Mouse (Mus musculus): ENCODE measurements around the gene Snrpd2.

Gene Snrpd2

GRCm38 (mm10) chr7:19178035-19178434 is 28.5 kb downstream of the Snrpd2 start:
- in situ Hi-C loops (cut with MseI, MboI): loop anchor here in 1 of 2 experiments (5.0 kb wide), 1 partner anchor 104 kb away; the partner anchor contains the start of genes Ppm1n and Rtn2

- in situ Hi-C loops (cut with MseI, MboI): loop anchor here in 1 of 2 experiments (5.0 kb wide), 1 partner anchor 104 kb away; the partner anchor contains the start of genes Ppm1n and Rtn2
Measured at GRCm38 (mm10) chr7:19178443-19179092, 29.0 kb downstream of the Snrpd2 start.

GRCm38 (mm10) chr7:19179173-19179572 is 29.7 kb downstream of the Snrpd2 start:
- in situ Hi-C loops (cut with MseI, MboI): loop anchor here in 1 of 2 experiments (5.0 kb wide), 1 partner anchor 103 kb away; the partner anchor contains the start of genes Ppm1n and Rtn2

GRCm38 (mm10) chr7:19179936-19180335 is 30.4 kb downstream of the Snrpd2 start:
- in situ Hi-C loops (cut with MseI, MboI): loop anchor here in 1 of 2 experiments (5.0 kb wide), 1 partner anchor 102 kb away; the partner anchor contains the start of genes Ppm1n and Rtn2

- in situ Hi-C loops (cut with MseI, MboI): no loop called here
Measured at GRCm38 (mm10) chr7:19180862-19181429, 31.4 kb downstream of the Snrpd2 start.

- in situ Hi-C loops (cut with MseI, MboI): no loop called here
Measured at GRCm38 (mm10) chr7:19184250-19184649, 34.7 kb downstream of the Snrpd2 start.

GRCm38 (mm10) chr7:19184758-19185157 is 35.2 kb downstream of the Snrpd2 start:
- in situ Hi-C loops (cut with MseI, MboI): no loop called here

GRCm38 (mm10) chr7:19194676-19195075 is 45.2 kb downstream of the Snrpd2 start:
- in situ Hi-C loops (cut with MseI, MboI): no loop called here

GRCm38 (mm10) chr7:19196676-19197075 is 47.2 kb downstream of the Snrpd2 start:
- in situ Hi-C loops (cut with MseI, MboI): no loop called here

- in situ Hi-C loops (cut with MseI, MboI): no loop called here
Measured at GRCm38 (mm10) chr7:19197985-19198384, 48.5 kb downstream of the Snrpd2 start.

GRCm38 (mm10) chr7:19201660-19202059 is 52.1 kb downstream of the Snrpd2 start:
- in situ Hi-C loops (cut with MseI, MboI): no loop called here

GRCm38 (mm10) chr7:19202065-19202850 is 52.7 kb downstream of the Snrpd2 start:
- in situ Hi-C loops (cut with MseI, MboI): no loop called here

Measured in mouse trophoblast stem cell (cell line).